In the genomic region with DNA sequence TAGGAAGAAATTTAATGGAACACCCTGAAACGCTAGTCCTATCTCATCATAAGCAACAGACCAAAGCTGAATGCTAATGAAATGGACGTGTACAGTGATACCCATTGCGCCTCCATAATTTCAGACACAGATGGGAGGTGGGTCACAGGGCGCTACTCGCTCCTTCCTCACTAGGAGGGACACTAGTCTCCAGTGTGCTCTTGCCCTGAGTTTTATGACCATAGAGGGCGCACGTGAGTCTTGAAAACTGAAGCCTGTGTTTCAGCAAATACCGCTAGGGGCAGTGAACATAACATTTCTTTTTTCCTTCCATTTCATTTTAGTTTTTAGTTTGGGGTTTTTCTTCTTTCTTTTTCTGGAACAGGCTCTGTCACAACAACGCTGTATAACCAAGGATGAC, we compare ENCODE assay signal across 12 mouse cellular contexts.
DNase-seq lines count a peak whose midpoint lies in the region; ATAC-seq lines count a peak whose summit lies in the region.
"Had no signal": no experiment of that assay in that cellular context is flagged by ENCODE, and none has a peak within 500 bp of the region (broad histone marks: within the 10 kb centered on the region; RNA-seq: fewer than 3 reads in every experiment).

No protein-coding gene starts in this region.

- no peaks in the 10 kb centered on the region for H3K36me3 ChIP-seq in forebrain, embryonic 12.5 days (replicated peaks)
- no peaks in the 10 kb centered on the region for H3K36me3 ChIP-seq in forebrain, embryonic 14.5 days (ENCODE audit: control insufficient read depth, insufficient read depth, low read length)
- H3K36me3 ChIP-seq: midbrain, embryonic 12.5 days; neural tube, embryonic 12.5 days had no signal

- no peak overlapping the region for H3K27ac ChIP-seq in forebrain, embryonic 12.5 days
- H3K27ac ChIP-seq in forebrain, embryonic 14.5 days (ENCODE audit: low read depth, low read length), result no peak overlapping the region
- H3K27ac ChIP-seq: midbrain, embryonic 12.5 days; neural tube, embryonic 12.5 days had no signal

- DNase-seq in forebrain, embryonic 14.5 days (ENCODE audit: low spot score), result no peak
- DNase-seq in layer of hippocampus, adult 11-12 months (ENCODE audit: low spot score), result peak; percentile 8
- no peak for DNase-seq in layer of hippocampus, adult 9-11 months
- DNase-seq in right cerebral cortex, postnatal 4 days, result peak; percentile 7
- DNase-seq in right cerebral cortex, postnatal 36 days (ENCODE audit: low spot score in 2 of 2), result no peak
- DNase-seq in testis, postnatal 10 days (ENCODE audit: low spot score), result peak; percentile 54
- DNase-seq: adrenal gland, adult 2 months had no signal

- H3K9me3 ChIP-seq in forebrain, embryonic 12.5 days, result no peaks in the 10 kb centered on the region
- no peaks in the 10 kb centered on the region for H3K9me3 ChIP-seq in forebrain, embryonic 14.5 days (replicated peaks; ENCODE audit: control insufficient read depth, low read length)
- H3K9me3 ChIP-seq: midbrain, embryonic 12.5 days; neural tube, embryonic 12.5 days had no signal

- peaks cover 7% of the 10 kb centered on the region; the same call in 1 of the 2 replicates for H3K4me1 ChIP-seq in forebrain, embryonic 12.5 days
- peaks cover 3% of the 10 kb centered on the region; the same call in 1 of the 2 replicates for H3K4me1 ChIP-seq in forebrain, embryonic 14.5 days (ENCODE audit: control insufficient read depth, insufficient read depth, low read length)
- H3K4me1 ChIP-seq: neural tube, embryonic 12.5 days had no signal

- no peak overlapping the region for H3K4me3 ChIP-seq in forebrain, embryonic 12.5 days (replicated peaks)
- no peak overlapping the region for H3K4me3 ChIP-seq in forebrain, embryonic 14.5 days (ENCODE audit: low read depth, low read length)
- H3K4me3 ChIP-seq: midbrain, embryonic 12.5 days; neural tube, embryonic 12.5 days had no signal

- no peak overlapping the region for H3K4me2 ChIP-seq in forebrain, embryonic 12.5 days
- no peak overlapping the region for H3K4me2 ChIP-seq in forebrain, embryonic 14.5 days (ENCODE audit: low read length)
- H3K4me2 ChIP-seq: neural tube, embryonic 12.5 days had no signal

- no peak overlapping the region for H3K9ac ChIP-seq in forebrain, embryonic 12.5 days
- H3K9ac ChIP-seq in forebrain, embryonic 14.5 days (ENCODE audit: low read length), result no peak overlapping the region
- H3K9ac ChIP-seq: midbrain, embryonic 12.5 days; neural tube, embryonic 12.5 days had no signal

- 75% methylated on average over 9 of the region's 9 CpGs for WGBS in forebrain, embryonic 12.5 days
- 70% methylated on average over 9 of the region's 9 CpGs for WGBS in forebrain, embryonic 14.5 days

- ATAC-seq in forebrain, embryonic 12.5 days (ENCODE audit: low FRiP score), result peak; percentile 41; the same call in 1 of the 2 replicates
- no peak for ATAC-seq in forebrain, embryonic 14.5 days
- ATAC-seq in erythroblast, adult 5-6 weeks (replicated peaks; ENCODE audit: low FRiP score, poor library complexity, severe bottlenecking), result no peak
- ATAC-seq: inflammation-experienced regulatory T-cells, adult 6 months had no signal

- 0 out of 2 replicates have a peak, but pooled peaks cover 5% of the 10 kb centered on the region for H3K27me3 ChIP-seq in forebrain, embryonic 12.5 days
- no peaks in the 10 kb centered on the region for H3K27me3 ChIP-seq in forebrain, embryonic 14.5 days (replicated peaks; ENCODE audit: control insufficient read depth, insufficient read depth, low read length)
- H3K27me3 ChIP-seq: neural tube, embryonic 12.5 days had no signal

Comparison
In these comparisons a context has a peak if more than half of its experiments do, and no peak if none do; other contexts are left out.
1. DNase-seq: peak in layer of hippocampus, adult 11-12 months (single experiment), right cerebral cortex, postnatal 4 days (single experiment) and testis, postnatal 10 days (single experiment); none in forebrain, embryonic 14.5 days (single experiment), layer of hippocampus, adult 9-11 months (single experiment) and right cerebral cortex, postnatal 36 days (0 of 2).